In genomic region chr10:63128256-63128655, GRCm38 (mm10) we compare ENCODE assay signal across 10 mouse cellular contexts. TPM values are rescaled to one million over a fixed set of nuclear protein-coding genes. Genes with fewer than 3 reads are reported as not detected.
A peak's percentile ranks its signal among the peaks of the same experiment; 100 is the strongest.
DNase-seq lines count a peak whose midpoint lies in the region; ATAC-seq lines count a peak whose summit lies in the region.
"Had no signal": no experiment of that assay in that cellular context is flagged by ENCODE, and none has a peak within 500 bp of the region (broad histone marks: within the 10 kb centered on the region; RNA-seq: fewer than 3 reads in every experiment).

No protein-coding gene starts in this region.

- no peak for ATAC-seq in monocyte, adult 5-6 weeks (replicated peaks; ENCODE audit: insufficient number of reproducible peaks, low FRiP score, low TSS enrichment, poor library complexity, severe bottlenecking)
- ATAC-seq: forebrain, postnatal 0 days had no signal

- peak; percentile 23 to 24 for DNase-seq in layer of hippocampus, adult 8-10 months (ENCODE audit: low spot score in 2 of 2)
- no peak for DNase-seq in layer of hippocampus, postnatal 14 days (ENCODE audit: low spot score in 2 of 2)
- DNase-seq in adrenal gland, postnatal 10 days, result peak; percentile 52
- peak; percentile 64 for DNase-seq in heart, adult 8-10 months (ENCODE audit: low spot score)
- peak; percentile 9 for DNase-seq in lung, postnatal 14 days
- DNase-seq in urinary bladder, postnatal 36 days (ENCODE audit: low spot score in 2 of 2), result no peak
- DNase-seq: cerebellum, adult 11 months; forebrain, postnatal 0 days had no signal

RNA-seq across cellular contexts. Expression of gene Atoh7, which starts 28.8 kb away (rescaled TPM):
- 1 to 10 TPM; 1.4 to 3.5 (median 2.0) TPM for total RNA-seq in layer of hippocampus, adult 8-10 months (2022)
- 1 to 10 TPM; 1.3 to 2.7 TPM for total RNA-seq in layer of hippocampus, postnatal 14 days (2021)
- not detected for total RNA-seq in adrenal gland, postnatal 10 days (2021)
- not detected for total RNA-seq in heart, adult 8-10 months (2022)
- total RNA-seq in monocyte, adult 5-6 weeks (2017), result not detected in 3 replicates
- total RNA-seq: G1E had no signal

Comparison
In these comparisons a context has a peak if more than half of its experiments do, and no peak if none do; other contexts are left out.
1. DNase-seq: peak in layer of hippocampus, adult 8-10 months (2 of 2), adrenal gland, postnatal 10 days (single experiment), heart, adult 8-10 months (single experiment) and lung, postnatal 14 days (single experiment); none in layer of hippocampus, postnatal 14 days (0 of 2) and urinary bladder, postnatal 36 days (0 of 2).